Mouse (Mus musculus): ENCODE data around the gene Phc1.

Phc1 gene

DNA sequence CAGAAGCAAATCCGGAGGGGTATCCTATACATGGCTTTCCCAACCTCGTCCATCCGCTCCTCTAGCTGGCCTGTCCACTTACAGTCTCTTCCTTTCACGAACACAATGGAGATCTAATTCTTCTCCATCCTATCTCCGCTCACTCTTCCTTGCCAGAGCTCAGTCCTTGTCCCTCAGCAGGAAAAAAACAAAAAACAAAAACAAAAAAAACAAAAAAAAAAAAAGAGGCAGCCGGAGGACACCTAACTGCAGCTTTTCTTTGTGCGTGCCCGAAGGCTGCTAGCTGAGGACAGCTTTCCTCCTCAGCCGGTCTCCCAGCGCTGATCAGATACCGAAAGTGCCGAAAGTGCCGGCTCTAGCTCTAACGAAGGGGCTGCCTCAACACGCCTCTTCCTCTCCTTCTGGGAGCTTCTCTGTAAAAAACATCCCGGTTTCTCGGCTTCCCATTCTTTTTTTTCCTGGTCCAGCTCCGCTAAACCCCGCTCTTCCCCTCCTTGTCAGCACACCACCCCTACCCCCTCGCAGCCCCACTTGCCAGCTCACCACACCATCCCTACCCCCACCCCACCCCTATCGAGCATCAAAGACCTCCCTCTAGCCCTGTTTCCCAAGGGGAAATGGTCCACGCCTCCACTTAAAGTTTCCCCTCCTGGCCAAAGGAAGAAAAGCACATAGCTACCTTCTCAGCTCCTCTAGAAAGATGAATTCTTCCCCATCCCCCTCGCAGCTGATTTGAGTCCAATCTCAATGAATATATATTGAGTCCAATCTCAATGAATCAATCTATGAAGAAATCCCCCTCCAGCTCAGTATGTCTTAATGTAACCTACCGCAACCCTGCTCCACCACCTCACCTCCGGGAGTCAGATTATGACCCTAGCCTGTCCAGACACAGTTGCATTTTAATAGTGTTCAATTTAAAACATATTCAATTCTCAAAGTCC lies 42.8 kb downstream of the Phc1 start:
- no peak for DNase-seq (ENCODE audit: low read depth in 1 of 2, low spot score in 2 of 2)

DNA sequence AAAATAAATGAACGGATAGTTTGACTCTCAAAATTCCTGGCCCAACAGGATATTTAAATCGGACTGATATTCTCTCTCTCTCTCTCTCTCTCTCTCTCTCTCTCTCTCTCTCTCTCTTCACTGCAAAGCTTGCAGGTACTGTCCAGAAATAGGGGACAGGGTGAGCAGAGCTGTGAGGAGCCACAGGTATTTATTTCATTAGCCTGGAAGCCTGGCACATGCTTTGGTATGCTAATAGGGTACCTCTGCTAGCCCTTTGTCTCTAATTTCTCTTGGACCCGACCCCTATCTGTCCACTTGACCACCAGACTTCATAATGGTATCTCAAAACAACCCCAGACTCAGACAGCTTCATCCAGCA lies 43.5 kb downstream of the Phc1 start:
- no peak for DNase-seq (ENCODE audit: low read depth in 1 of 2, low spot score in 2 of 2)

DNA sequence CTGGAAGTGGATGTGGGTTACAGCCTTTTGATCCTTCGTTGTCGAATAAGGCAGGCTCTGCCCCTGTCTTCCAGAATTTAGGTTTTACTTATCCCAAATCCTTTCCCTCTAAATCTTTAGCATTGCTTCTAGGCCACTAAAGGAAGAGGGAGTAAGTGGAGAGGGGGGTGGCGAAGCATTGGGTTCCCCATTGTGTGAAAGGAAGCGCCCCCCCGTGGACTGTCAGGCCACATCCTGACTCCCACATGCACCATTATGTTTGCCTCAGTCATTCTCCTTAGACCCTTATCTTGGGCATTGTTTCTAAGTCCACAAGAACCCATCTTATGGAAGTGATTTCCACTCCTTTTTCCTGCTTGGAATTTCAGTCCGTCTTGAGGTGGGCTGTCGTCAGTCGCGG lies 45.1 kb downstream of the Phc1 start:
- no peak for DNase-seq (ENCODE audit: low read depth in 1 of 2, low spot score in 2 of 2)

DNA sequence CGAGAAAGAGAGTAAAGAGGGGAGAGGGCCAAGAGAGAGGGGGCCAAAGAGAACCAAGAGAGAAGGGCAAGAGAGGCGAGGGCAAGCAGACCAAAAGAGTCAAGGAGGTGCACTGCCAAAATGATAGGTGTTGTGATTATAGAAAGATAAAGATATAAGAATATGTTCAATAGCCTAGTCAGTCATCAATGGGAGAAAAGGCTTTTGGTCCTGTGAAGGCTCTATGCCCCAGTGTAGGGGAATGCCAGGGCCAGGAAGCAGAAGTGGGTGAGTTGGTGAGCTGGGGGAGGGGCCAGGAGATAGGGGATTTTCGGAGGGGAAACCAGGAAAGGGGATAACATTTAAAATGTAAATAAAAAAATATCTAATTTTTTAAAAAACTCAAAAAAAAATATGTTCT lies 46.1 kb downstream of the Phc1 start:
- no peak for DNase-seq (ENCODE audit: low read depth in 1 of 2, low spot score in 2 of 2)

DNA sequence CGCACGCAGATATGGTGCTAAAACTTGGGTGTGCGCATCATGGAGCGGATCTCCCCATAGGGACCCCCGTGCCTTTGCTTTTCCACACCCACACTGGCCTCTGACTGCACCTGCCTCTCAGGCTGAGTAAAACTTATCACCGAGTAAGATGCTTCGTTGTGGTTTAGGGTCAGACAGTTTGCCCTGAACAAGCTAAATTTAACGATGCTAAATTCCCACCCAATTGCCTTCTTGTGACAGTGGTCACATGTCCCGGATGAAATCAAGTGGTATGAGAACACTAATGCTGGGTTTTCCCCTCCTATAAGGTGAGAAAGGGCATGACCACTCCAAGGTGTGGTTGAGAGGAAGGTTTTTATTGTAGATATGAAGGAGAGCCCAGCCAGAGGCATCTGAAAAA lies 46.6 kb downstream of the Phc1 start:
- no peak for DNase-seq (ENCODE audit: low read depth in 1 of 2, low spot score in 2 of 2)

- DNase-seq (ENCODE audit: low read depth in 1 of 2, low spot score in 2 of 2), result no peak
These were observed 47.2 kb downstream of the Phc1 start for GRCm38 (mm10) chr6:122293121-122293520.

DNA sequence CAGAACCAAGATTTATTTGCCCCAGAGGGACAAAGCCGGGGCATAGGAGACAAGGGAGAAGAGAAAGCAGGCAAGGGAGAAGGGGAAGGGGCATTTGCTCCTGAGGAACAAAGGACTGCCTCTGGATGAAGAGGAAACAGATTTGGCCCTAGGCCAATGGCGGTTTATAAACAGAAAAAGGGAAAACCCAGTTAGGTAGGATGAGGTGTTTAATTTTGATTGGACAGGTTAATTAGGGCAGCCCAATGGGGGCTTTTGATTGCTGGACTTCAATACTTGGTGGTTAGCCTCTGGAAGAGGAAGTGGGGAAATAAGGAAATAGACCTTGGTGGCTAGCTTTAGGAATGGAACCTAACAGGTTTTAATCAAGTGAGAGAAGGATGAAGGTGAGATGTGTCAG lies 48.2 kb downstream of the Phc1 start:
- no peak for DNase-seq (ENCODE audit: low read depth in 1 of 2, low spot score in 2 of 2)

DNA sequence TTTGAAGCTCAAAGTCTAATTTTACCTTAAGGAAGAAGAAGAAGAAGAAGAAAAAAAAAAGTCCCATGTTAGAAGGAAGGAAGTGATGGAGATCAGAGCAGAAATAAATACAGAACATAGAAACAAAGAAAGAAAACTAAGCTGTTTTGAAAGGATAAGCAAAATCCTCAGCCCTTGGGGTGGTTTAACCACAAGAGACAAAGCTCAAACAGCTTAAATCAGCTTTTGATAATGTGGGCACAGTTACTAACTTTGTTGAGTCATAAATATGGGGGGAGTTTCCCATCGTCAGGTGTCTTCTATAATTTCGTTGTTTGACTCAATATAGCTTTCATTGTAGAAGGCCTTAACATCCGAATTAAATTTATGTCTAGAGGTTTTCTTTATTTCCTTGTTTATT lies 48.6 kb downstream of the Phc1 start:
- DNase-seq (ENCODE audit: low read depth in 1 of 2, low spot score in 2 of 2), result no peak

- no peak for DNase-seq (ENCODE audit: low read depth in 1 of 2, low spot score in 2 of 2)
These were observed 49.1 kb downstream of the Phc1 start for GRCm38 (mm10) chr6:122291264-122291663.

GRCm38 (mm10) chr6:122290253-122290652 lies 50.1 kb downstream of the Phc1 start:
- no peak for DNase-seq (ENCODE audit: low read depth in 1 of 2, low spot score in 2 of 2)

DNA sequence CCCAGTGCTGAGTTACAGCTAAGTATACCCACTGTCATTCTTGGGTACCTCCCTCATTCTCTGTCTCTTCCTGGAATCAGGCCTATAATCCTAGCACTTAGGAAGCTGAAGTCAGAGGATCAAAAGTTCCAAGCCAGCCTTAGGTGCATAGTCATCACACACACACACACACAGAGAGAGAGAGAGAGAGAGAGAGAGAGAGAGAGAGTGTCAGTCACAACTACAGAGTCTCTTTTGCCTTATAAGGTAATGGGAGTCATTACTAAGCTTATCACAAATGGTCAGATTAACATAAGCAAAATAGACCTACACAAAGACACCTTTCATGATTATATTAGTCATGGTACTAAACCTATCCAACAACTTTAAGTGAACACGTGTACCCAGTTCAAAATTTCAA lies 51.0 kb downstream of the Phc1 start:
- DNase-seq (ENCODE audit: low read depth in 1 of 2, low spot score in 2 of 2), result no peak

GRCm38 (mm10) chr6:122288263-122288662 lies 52.1 kb downstream of the Phc1 start:
- DNase-seq (ENCODE audit: low read depth in 1 of 2, low spot score in 2 of 2), result no peak

- DNase-seq (ENCODE audit: low read depth in 1 of 2, low spot score in 2 of 2), result no peak
These were observed 55.5 kb downstream of the Phc1 start for GRCm38 (mm10) chr6:122284823-122285222.

DNA sequence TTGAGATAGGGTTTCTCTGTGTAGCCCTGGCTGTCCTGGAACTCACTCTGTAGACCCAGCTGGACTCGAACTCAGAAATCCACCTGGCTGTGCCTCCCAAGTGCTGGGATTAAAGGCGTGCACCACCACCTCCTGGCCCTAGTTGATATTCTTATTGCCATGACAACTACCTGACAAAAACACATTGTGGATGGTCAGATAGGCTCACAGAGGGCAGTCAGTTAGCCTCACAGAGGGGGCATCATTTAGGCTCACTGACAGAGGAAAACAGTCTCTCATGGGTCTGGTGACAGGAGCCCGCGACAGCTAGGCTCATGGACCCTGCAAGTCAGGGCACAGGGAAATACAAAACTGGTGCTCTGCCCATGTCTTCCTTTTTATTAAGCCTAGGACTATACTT lies 56.1 kb downstream of the Phc1 start:
- DNase-seq (ENCODE audit: low read depth in 1 of 2, low spot score in 2 of 2), result no peak

DNA sequence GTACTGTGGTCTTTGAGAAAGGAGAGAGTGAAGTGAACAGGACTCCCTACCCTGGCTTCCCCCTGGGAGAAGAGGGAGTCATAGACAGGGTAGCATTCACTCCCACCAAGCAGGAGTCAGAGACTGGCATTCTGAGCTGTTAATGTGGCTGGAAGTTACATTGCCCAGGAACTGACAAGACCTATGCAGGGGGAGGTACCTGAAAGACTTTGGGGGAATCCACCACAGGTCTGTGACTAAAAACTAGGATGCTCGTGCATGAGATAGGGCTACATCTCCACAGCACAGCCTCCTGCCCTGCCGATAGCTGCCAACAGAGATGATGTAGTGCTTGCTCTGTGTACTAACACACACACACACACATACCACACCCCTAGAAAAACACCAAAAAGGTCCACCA lies 56.9 kb downstream of the Phc1 start:
- DNase-seq (ENCODE audit: low read depth in 1 of 2, low spot score in 2 of 2), result no peak

DNA sequence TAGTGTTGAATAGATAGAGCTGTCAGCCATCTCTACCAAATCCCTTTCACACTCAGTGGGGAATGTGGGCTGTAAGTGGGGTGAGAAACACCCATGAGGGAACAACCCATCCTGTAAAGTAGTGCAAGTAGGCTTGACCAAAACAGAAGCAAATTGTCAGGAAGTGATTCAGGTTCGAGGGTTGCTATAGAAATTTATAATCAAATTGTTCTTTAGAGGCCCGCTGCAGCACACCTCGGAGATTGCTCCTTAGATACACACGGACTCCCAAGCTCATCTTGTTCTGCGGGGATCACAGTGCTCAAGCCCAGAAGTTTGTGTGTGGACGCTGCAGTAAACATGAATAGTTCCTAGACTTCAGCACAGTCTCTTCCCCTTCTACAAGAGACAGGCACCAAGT lies 57.6 kb downstream of the Phc1 start, which contains the start of gene Klrg1:
TSS of gene Klrg1 (minus strand) at position 101 of the 400 bp plus-strand sequence.
- no peak for DNase-seq (ENCODE audit: low read depth in 1 of 2, low spot score in 2 of 2)

DNA sequence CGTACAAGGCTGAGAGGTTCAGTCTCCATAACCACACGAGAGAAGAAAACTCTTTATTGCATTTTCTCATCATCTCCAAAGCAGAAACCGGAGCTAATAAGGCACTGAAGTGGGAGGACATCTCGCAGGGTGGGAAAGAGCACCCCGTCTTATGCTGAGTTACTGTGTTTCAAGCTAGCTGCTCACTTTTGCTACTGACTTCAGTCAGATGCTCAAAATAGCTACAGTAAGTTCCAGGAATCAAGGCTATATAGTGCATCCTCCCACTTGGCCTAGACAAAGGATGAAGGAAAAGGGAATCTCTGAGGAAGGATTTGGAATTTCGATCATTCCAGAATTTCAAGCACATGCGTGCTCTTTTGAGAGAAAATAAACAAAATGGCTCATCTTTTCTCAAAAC lies 63.8 kb downstream of the Phc1 start:
- no peak for DNase-seq (ENCODE audit: low read depth in 1 of 2, low spot score in 2 of 2)

GRCm38 (mm10) chr6:122274546-122274945 lies 65.8 kb downstream of the Phc1 start:
- DNase-seq (ENCODE audit: low read depth in 1 of 2, low spot score in 2 of 2), result no peak

DNA sequence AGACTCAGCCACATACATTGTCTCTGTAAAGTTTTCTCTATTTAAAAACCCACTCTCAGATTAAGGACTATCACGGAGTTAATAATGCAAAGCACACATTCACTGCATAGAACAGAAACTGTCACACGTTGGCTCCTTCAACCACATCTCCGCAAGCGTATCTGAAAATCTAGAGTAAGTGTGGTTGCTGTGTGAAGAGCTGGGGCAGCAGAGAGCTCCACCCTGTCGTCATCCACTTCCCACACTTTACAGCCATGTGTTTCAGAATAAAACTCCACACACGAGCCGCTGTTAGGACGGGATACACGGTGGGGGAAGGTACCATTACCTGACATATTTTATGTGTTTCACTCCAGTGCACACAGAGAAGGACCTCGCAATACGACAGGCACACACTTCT lies 70.2 kb downstream of the Phc1 start:
- no peak for DNase-seq (ENCODE audit: low read depth in 1 of 2, low spot score in 2 of 2)

- no peak for DNase-seq (ENCODE audit: low read depth in 1 of 2, low spot score in 2 of 2)
These were observed 71.2 kb downstream of the Phc1 start for GRCm38 (mm10) chr6:122269170-122269569.

DNA sequence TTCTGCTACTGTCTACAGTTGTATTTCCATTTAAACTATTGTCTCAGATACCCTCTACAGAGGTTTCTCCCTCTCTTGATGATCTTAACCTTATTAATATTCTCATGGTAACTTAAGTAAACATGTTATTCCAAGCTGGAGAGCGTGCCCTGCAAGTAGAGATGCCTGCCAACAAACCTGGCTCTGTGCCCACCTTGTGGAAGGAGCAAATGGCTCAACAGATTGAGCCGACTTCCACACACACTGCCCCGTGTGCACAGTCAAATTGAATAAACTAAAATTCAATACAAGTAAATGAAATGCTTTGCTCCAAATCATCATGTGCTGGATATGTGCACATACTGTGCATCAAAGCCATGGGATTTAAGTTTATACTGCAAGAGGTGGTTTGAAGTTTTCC lies 71.8 kb downstream of the Phc1 start:
- DNase-seq (ENCODE audit: low read depth in 1 of 2, low spot score in 2 of 2), result no peak

All from monocyte, adult 2 months (primary cell).